Mouse (Mus musculus) CH12.LX (cell line): ENCODE measurements at regions not wholly inside any gene's neighbourhood (a gene's known extent, or its start where the extent isn't known, plus 50 kb on each side); places are given as distances from the start of the nearest gene placed in this dataset.

ENCODE experiments used
- DNase-seq: peaks from one replicate; pipeline ENCODE4 v3.0.0-alpha.2; 2013; ENCODE audit errors: extremely low read depth
- H3K27ac ChIP-seq: 2 replicates; pipeline ENCODE4 v1.5.1; 2012; ENCODE audit warnings: low read depth, mild to moderate bottlenecking, control low read depth, moderate library complexity; ENCODE audit not compliant: insufficient read depth
- H3K27me3 ChIP-seq: replicated peaks from 2 replicates; pipeline ENCODE3; 2012; ENCODE audit warnings: inconsistent platforms
- H3K36me3 ChIP-seq, 2 experiments: replicated peaks in 1 of 2; 2 replicates each; pipeline versions ENCODE3 to v1.6.1; 2012; ENCODE audit warnings: inconsistent platforms in 1 of 2, low read length in 1 of 2, mild to moderate bottlenecking in 1 of 2, mixed read lengths in 1 of 2, moderate library complexity in 1 of 2; ENCODE audit not compliant: control insufficient read depth in 1 of 2, insufficient read depth in 1 of 2
- H3K4me1 ChIP-seq, 2 experiments: 2 replicates each; pipeline ENCODE4 v1.6.1; 2012; ENCODE audit warnings: inconsistent platforms in 1 of 2, moderate library complexity in 1 of 2; ENCODE audit not compliant: insufficient read depth in 2 of 2, control insufficient read depth in 1 of 2
- H3K4me2 ChIP-seq: 2 replicates; pipeline ENCODE4 v1.6.1; 2012; ENCODE audit warnings: low read depth, mild to moderate bottlenecking, control low read depth; ENCODE audit not compliant: poor library complexity, insufficient read depth, severe bottlenecking
- H3K4me3 ChIP-seq, 3 experiments: fragments of 150-350 bp in 1 of 3; sonication (generic) in 1 of 3; replicated peaks in 1 of 3; 2 replicates each; pipeline versions ENCODE3 to v1.5.1; 2011 to 2012; ENCODE audit warnings: low read depth in 2 of 3, low read length in 2 of 3, mild to moderate bottlenecking in 2 of 3, moderate library complexity in 2 of 3, control low read depth in 1 of 3, improper control_type of control experiment in 1 of 3, inconsistent platforms in 1 of 3, mixed read lengths in 1 of 3; ENCODE audit not compliant: poor library complexity in 1 of 3
- H3K79me2 ChIP-seq: replicated peaks from 2 replicates; pipeline ENCODE4 v1.6.1; 2012; ENCODE audit warnings: mild to moderate bottlenecking, moderate library complexity; ENCODE audit not compliant: control insufficient read depth, poor library complexity, insufficient read depth, severe bottlenecking; ENCODE audit errors: extremely low read depth
- H3K9ac ChIP-seq: 2 replicates; pipeline ENCODE4 v1.6.1; 2012; ENCODE audit warnings: low read depth, mild to moderate bottlenecking, control low read depth, moderate library complexity; ENCODE audit not compliant: insufficient read depth
- H3K9me3 ChIP-seq: replicated peaks from 2 replicates; pipeline ENCODE3; 2012; ENCODE audit warnings: low read length, inconsistent platforms, mixed read lengths
- BHLHE40 ChIP-seq: IDR thresholded peaks from 2 replicates; pipeline ENCODE4 v1.6.1; 2011; ENCODE audit warnings: mild to moderate bottlenecking, low read depth, low read length, improper control_type of control experiment
- CHD1 ChIP-seq: IDR thresholded peaks from 2 replicates; pipeline ENCODE4 v1.6.1; 2012; ENCODE audit warnings: low read depth, low read length, improper control_type of control experiment, inconsistent platforms
- CHD2 ChIP-seq: IDR thresholded peaks from 2 replicates; pipeline ENCODE4 v1.6.1; 2011; ENCODE audit warnings: low read length, improper control_type of control experiment
- CTCF ChIP-seq, 2 experiments: IDR thresholded peaks in 1 of 2; conservative IDR thresholded peaks in 1 of 2; 2 replicates each; pipeline ENCODE4 v1.5.1; 2011 to 2012; ENCODE audit warnings: low read depth in 2 of 2, low read length in 2 of 2, improper control_type of control experiment in 1 of 2, inconsistent platforms in 1 of 2, mild to moderate bottlenecking in 1 of 2, moderate library complexity in 1 of 2
- ELF1 ChIP-seq: IDR thresholded peaks from 2 replicates; pipeline ENCODE4 v1.6.1; 2014; ENCODE audit warnings: low read depth, mild to moderate bottlenecking, inconsistent platforms, low read length, improper control_type of control experiment
- EP300 ChIP-seq: IDR thresholded peaks from 2 replicates; pipeline ENCODE4 v1.6.1; 2011; ENCODE audit warnings: low read length, improper control_type of control experiment
- ETS1 ChIP-seq: conservative IDR thresholded peaks from 2 replicates; pipeline ENCODE4 v1.6.1; 2012; ENCODE audit warnings: low read depth, mild to moderate bottlenecking, inconsistent platforms, low read length, improper control_type of control experiment, moderate library complexity
- HCFC1 ChIP-seq: IDR thresholded peaks from 2 replicates; pipeline ENCODE4 v1.6.1; 2012; ENCODE audit warnings: low read depth, mild to moderate bottlenecking, inconsistent platforms, low read length, improper control_type of control experiment
- JUND ChIP-seq: conservative IDR thresholded peaks from 2 replicates; pipeline ENCODE4 v1.6.1; 2011; ENCODE audit warnings: low read depth, low read length, improper control_type of control experiment
- KAT2A ChIP-seq: IDR thresholded peaks from 2 replicates; pipeline ENCODE4 v1.6.1; 2012; ENCODE audit warnings: low read length, improper control_type of control experiment, inconsistent platforms; ENCODE audit not compliant: insufficient replicate concordance
- MAFK ChIP-seq: IDR thresholded peaks from 2 replicates; pipeline ENCODE4 v1.6.1; 2011; ENCODE audit warnings: low read length, improper control_type of control experiment; ENCODE audit not compliant: insufficient replicate concordance
- MEF2A ChIP-seq: IDR thresholded peaks from 2 replicates; pipeline ENCODE4 v1.6.1; 2014; ENCODE audit warnings: low read depth, mild to moderate bottlenecking, inconsistent platforms, low read length, improper control_type of control experiment, borderline replicate concordance
- MYC ChIP-seq: IDR thresholded peaks from 2 replicates; pipeline ENCODE4 v1.6.1; 2011; ENCODE audit warnings: low read depth, mild to moderate bottlenecking, improper control_type of control experiment, low read length
- NELFE ChIP-seq: IDR thresholded peaks from 2 replicates; pipeline ENCODE4 v1.6.1; 2011; ENCODE audit warnings: low read depth, low read length, improper control_type of control experiment
- NRF1 ChIP-seq: IDR thresholded peaks from 2 replicates; pipeline ENCODE4 v1.6.1; 2014; ENCODE audit warnings: low read depth, mild to moderate bottlenecking, inconsistent platforms, low read length, improper control_type of control experiment, moderate library complexity
- POLR2A ChIP-seq: IDR thresholded peaks from 2 replicates; pipeline ENCODE4 v1.6.1; 2011; ENCODE audit warnings: low read depth, mild to moderate bottlenecking, improper control_type of control experiment, low read length
- POLR2AphosphoS2 ChIP-seq: IDR thresholded peaks from 2 replicates; pipeline ENCODE4 v1.6.1; 2011; ENCODE audit warnings: low read depth, low read length, improper control_type of control experiment
- RAD21 ChIP-seq: IDR thresholded peaks from 2 replicates; pipeline ENCODE4 v1.6.1; 2011; ENCODE audit warnings: low read depth, mild to moderate bottlenecking, low read length, improper control_type of control experiment, moderate library complexity
- RCOR1 ChIP-seq: conservative IDR thresholded peaks from 2 replicates; pipeline ENCODE4 v1.6.1; 2012; ENCODE audit warnings: low read depth, mild to moderate bottlenecking, inconsistent platforms, low read length, improper control_type of control experiment
- SMC3 ChIP-seq: IDR thresholded peaks from 2 replicates; pipeline ENCODE4 v1.6.1; 2011; ENCODE audit warnings: low read depth, low read length, improper control_type of control experiment
- TBP ChIP-seq: conservative IDR thresholded peaks from 2 replicates; pipeline ENCODE4 v1.6.1; 2011; ENCODE audit warnings: low read depth, low read length, improper control_type of control experiment
- UBTF ChIP-seq: IDR thresholded peaks from 2 replicates; pipeline ENCODE4 v1.6.1; 2012; ENCODE audit warnings: low read depth, mild to moderate bottlenecking, inconsistent platforms, low read length, improper control_type of control experiment, moderate library complexity
- USF1 ChIP-seq: IDR thresholded peaks from 2 replicates; pipeline ENCODE4 v1.6.1; 2014; ENCODE audit warnings: low read depth, mild to moderate bottlenecking, inconsistent platforms, low read length, improper control_type of control experiment
- ZC3H11A ChIP-seq: IDR thresholded peaks from 2 replicates; pipeline ENCODE4 v1.6.1; 2012; ENCODE audit warnings: low read depth, mild to moderate bottlenecking, inconsistent platforms, low read length, improper control_type of control experiment
- ZKSCAN1 ChIP-seq: IDR thresholded peaks from 2 replicates; pipeline ENCODE4 v1.6.1; 2012; ENCODE audit warnings: low read depth, inconsistent platforms, low read length, improper control_type of control experiment, borderline replicate concordance
- ZMIZ1 ChIP-seq: IDR thresholded peaks from 2 replicates; pipeline ENCODE4 v1.6.1; 2012; ENCODE audit warnings: low read depth, mild to moderate bottlenecking, inconsistent platforms, low read length, improper control_type of control experiment
- ZNF384 ChIP-seq: IDR thresholded peaks from 2 replicates; pipeline ENCODE4 v1.6.1; 2012; ENCODE audit warnings: low read depth, low read length, improper control_type of control experiment, inconsistent platforms
- dilution Hi-C: fragments of 300-500 bp; cut with MboI; formaldehyde crosslinking; loops from 2 replicates; pipeline ENCODE4 v1.14.3; 2020; ENCODE audit warnings: low sequenced_read_pairs; ENCODE audit not compliant: extremely low pct_unique_long_range_greater_than_20kb, extremely low pct_ligation_motif_present
- in situ Hi-C: fragments of 300-500 bp; cut with MboI; formaldehyde crosslinking; loops from 3 replicates; pipeline ENCODE4 v1.14.3; 2019; ENCODE audit warnings: low sequenced_read_pairs, low pct_ligation_motif_present, low pct_unique_long_range_greater_than_20kb, mixed read lengths

GRCm38 (mm10) chr3:57149156-57149555 lies 152.6 kb downstream of the Tm4sf1 start:
- Histone ChIP-seq H3K9me3 (peaks cover 12% of the 10 kb centered on the region), H3K9ac (no peak overlapping the region), H3K79me2 (no peaks in the 10 kb centered on the region), H3K4me2 (no peak overlapping the region), H3K36me3 (no peaks in the 10 kb centered on the region), H3K4me1 (no peaks in the 10 kb centered on the region), H3K27me3 (no peaks in the 10 kb centered on the region), H3K4me3 (no peak overlapping the region), H3K27ac (no peak overlapping the region)
- in situ Hi-C loops, result no loop called here
- dilution Hi-C loops, result no loop called here
- no peak for TF ChIP-seq NELFE
- TF ChIP-seq NRF1, result no peak
- TF ChIP-seq MEF2A, result no peak
- no peak for TF ChIP-seq POLR2AphosphoS2
- no peak for TF ChIP-seq CHD1
- TF ChIP-seq JUND, result no peak
- TF ChIP-seq SMC3, result no peak
- no peak for TF ChIP-seq ZNF384
- no peak for TF ChIP-seq UBTF
- no peak for TF ChIP-seq RAD21
- TF ChIP-seq ZKSCAN1, result no peak
- no peak for TF ChIP-seq USF1
- no peak for TF ChIP-seq KAT2A
- TF ChIP-seq CHD2, result no peak
- no peak for TF ChIP-seq MAFK
- no peak for TF ChIP-seq ELF1
- DNase-seq, result no peak

- no peak overlapping the region for H3K4me2 ChIP-seq
- no peak for TF ChIP-seq CHD1
- no peak for TF ChIP-seq ZC3H11A
- no peak for TF ChIP-seq BHLHE40
- no peak for TF ChIP-seq ZKSCAN1
- no peak for TF ChIP-seq ZMIZ1
- TF ChIP-seq TBP, result no peak
- no peak for TF ChIP-seq CTCF (conservative IDR thresholded peaks at IDR 0.05 in 1 of 2, IDR thresholded peaks at IDR 0.05 in 1 of 2; ENCODE audit: low read depth in 2 of 2, low read length in 2 of 2)
- no peak for TF ChIP-seq HCFC1
- TF ChIP-seq EP300, result no peak
- no peak for TF ChIP-seq ETS1
- no peak for TF ChIP-seq RAD21
- no peak for TF ChIP-seq POLR2AphosphoS2
- TF ChIP-seq UBTF, result no peak
- TF ChIP-seq RCOR1, result no peak
- TF ChIP-seq KAT2A, result no peak
- no peak for TF ChIP-seq MYC
- TF ChIP-seq POLR2A, result no peak
- no peak overlapping the region for H3K9ac ChIP-seq
- H3K79me2 ChIP-seq, result no peaks in the 10 kb centered on the region
- no peak for DNase-seq
- no peaks in the 10 kb centered on the region for H3K27me3 ChIP-seq
- dilution Hi-C loops (no loop called here), in situ Hi-C loops (no loop called here)
- no peaks in the 10 kb centered on the region for H3K36me3 ChIP-seq
- no peaks in the 10 kb centered on the region for H3K4me1 ChIP-seq
- no peak overlapping the region for H3K4me3 ChIP-seq
- H3K9me3 ChIP-seq, result peaks cover 10% of the 10 kb centered on the region
- no peak overlapping the region for H3K27ac ChIP-seq
Measured at GRCm38 (mm10) chr3:57136847-57137246, 164.9 kb downstream of the Tm4sf1 start.
